Mouse (Mus musculus): ENCODE data around the gene Atg9b.

- TF ChIP-seq CTCF (IDR thresholded peaks at IDR 0.05; ENCODE audit: low read depth) (no peak), EP300 (IDR thresholded peaks at IDR 0.05; ENCODE audit: low read depth) (no peak)
These were observed 16.7 kb upstream of the Atg9b start for GRCm38 (mm10) chr5:24408651-24409050.

Data from liver, postnatal 0 days (tissue).